Mouse (Mus musculus) heart, embryonic 13.5 days (tissue): ENCODE results near the gene Apol6. TPM values are rescaled to one million over a fixed set of nuclear protein-coding genes. Genes with fewer than 3 reads are reported as not detected.

ENCODE experiments used
- ATAC-seq: fragments of 200-750 bp; cut with Nextera tagmentation; 2 replicates; pipeline ENCODE4 v1.8.0; 2017; ENCODE audit warnings: moderate TSS enrichment; ENCODE audit not compliant: insufficient number of reproducible peaks, low FRiP score, low TSS enrichment; ENCODE audit errors: extremely low read depth
- H3K27ac ChIP-seq: fragments of 300-500 bp; sonication (generic); replicated peaks from 2 replicates; pipeline ENCODE4 v1.5.1; 2015; ENCODE audit warnings: moderate library complexity, mild to moderate bottlenecking, inconsistent platforms
- H3K27me3 ChIP-seq: fragments of 300-500 bp; sonication (generic); replicated peaks from 2 replicates; pipeline ENCODE4 v1.6.1; 2015; ENCODE audit warnings: mild to moderate bottlenecking, inconsistent platforms
- H3K36me3 ChIP-seq: fragments of 300-500 bp; sonication (generic); 2 replicates; pipeline ENCODE4 v1.6.1; 2015; ENCODE audit warnings: mild to moderate bottlenecking, inconsistent platforms
- H3K4me1 ChIP-seq: fragments of 300-500 bp; sonication (generic); 2 replicates; pipeline ENCODE4 v1.6.1; 2015; ENCODE audit warnings: inconsistent platforms
- H3K4me2 ChIP-seq: fragments of 300-500 bp; sonication (generic); 2 replicates; pipeline ENCODE4 v1.6.1; 2015; ENCODE audit warnings: inconsistent platforms, mild to moderate bottlenecking, moderate library complexity
- H3K4me3 ChIP-seq: fragments of 300-500 bp; sonication (generic); 2 replicates; pipeline ENCODE4 v1.5.1; 2015; ENCODE audit warnings: moderate library complexity, mild to moderate bottlenecking, inconsistent platforms
- H3K9ac ChIP-seq: fragments of 300-500 bp; sonication (generic); 2 replicates; pipeline ENCODE4 v1.6.1; 2015; ENCODE audit warnings: inconsistent platforms, mild to moderate bottlenecking, moderate library complexity
- H3K9me3 ChIP-seq: fragments of 300-500 bp; sonication (generic); 2 replicates; pipeline ENCODE4 v1.6.1; 2016; ENCODE audit warnings: inconsistent platforms
- WGBS: fragments of 180-500 bp; shearing (Covaris S2); methylation state at CpG from one replicate; pipeline ENCODE4 v1.1.7; 2015; ENCODE audit warnings: mixed read lengths; 5-methylcytosine and 5-hydroxymethylcytosine counted together
- polyA plus RNA-seq: library from polyadenylated mRNA; unstranded; fragments of >200 nt; fragmentation: Nextera tagmentation; extraction: Ambion mirVana; gene quantifications from 2 replicates; pipeline ENCODE4 v1.2.1, GENCODE M21; 2015

Gene Apol6
- polyA plus RNA-seq, 1 experiment from 2014 or later: 0.15 TPM

DNA sequence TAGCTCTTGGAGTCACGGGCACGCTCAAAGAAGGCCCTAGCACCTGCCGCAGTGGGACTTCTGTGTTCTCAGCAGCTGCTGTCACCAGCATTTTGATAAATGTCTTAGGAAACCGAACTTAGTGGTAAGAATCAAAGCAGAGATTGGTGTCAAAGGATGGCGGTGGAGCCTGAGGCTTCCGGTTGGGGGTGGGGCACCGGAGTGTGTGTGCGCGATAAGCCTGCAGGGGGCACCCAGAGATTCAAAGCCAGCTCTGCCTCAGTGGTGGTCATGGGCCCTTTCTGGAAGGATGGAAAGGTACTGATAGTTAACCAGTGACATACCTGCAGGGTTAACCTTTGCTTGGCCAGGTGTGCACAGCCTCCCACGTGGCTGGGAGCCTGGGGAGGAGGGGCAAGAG lies 27.0 kb downstream of the Apol6 start:
- no peak for ATAC-seq
- Histone ChIP-seq H3K27me3 (no peaks in the 10 kb centered on the region), H3K9ac (peak overlapping the region; percentile 37; the same call in 1 of the 2 replicates), H3K36me3 (peaks cover 25% of the 10 kb centered on the region), H3K4me1 (peaks cover 26% of the 10 kb centered on the region), H3K4me3 (no peak overlapping the region), H3K9me3 (no peaks in the 10 kb centered on the region), H3K4me2 (peak overlapping the region; percentile 42), H3K27ac (no peak overlapping the region)
- WGBS: 16% methylated on average over 10 of the region's 10 CpGs

DNA sequence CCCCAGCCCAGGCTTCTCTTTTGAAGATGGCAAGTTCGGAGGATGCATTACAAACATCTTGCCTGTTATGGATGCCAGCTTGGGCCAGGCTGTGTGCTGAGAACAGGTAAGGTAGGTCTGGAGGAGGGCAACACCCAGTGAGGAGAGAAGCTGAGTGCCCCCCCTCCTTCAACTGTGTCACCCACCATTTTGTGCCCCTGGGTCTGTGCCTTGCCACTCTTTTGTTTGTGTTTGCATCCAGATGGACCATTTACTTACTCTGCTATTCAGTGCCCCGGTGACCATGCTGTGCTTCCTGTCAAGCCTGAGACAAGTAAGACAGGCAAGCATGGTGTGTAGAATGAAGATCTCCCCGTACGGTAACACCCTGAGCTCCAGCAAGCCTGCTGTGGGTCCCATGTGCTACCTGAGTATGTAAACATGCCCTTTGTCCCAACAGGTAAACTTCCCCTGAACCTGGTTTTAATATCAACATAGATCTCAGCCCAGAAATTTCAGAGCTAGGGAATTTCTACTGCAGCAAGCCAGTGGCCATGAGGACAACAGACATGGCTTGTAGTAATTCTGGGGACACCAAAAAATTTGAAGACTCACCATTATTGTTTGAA lies 28.1 kb downstream of the Apol6 start:
- Histone ChIP-seq H3K4me2 (no peak overlapping the region), H3K9me3 (no peaks in the 10 kb centered on the region), H3K27me3 (no peaks in the 10 kb centered on the region), H3K4me1 (peaks cover 26% of the 10 kb centered on the region), H3K4me3 (no peak overlapping the region), H3K9ac (no peak overlapping the region), H3K36me3 (peaks cover 37% of the 10 kb centered on the region), H3K27ac (no peak overlapping the region)
- no peak for ATAC-seq
- WGBS: 75% methylated on average over 4 of the region's 4 CpGs

DNA sequence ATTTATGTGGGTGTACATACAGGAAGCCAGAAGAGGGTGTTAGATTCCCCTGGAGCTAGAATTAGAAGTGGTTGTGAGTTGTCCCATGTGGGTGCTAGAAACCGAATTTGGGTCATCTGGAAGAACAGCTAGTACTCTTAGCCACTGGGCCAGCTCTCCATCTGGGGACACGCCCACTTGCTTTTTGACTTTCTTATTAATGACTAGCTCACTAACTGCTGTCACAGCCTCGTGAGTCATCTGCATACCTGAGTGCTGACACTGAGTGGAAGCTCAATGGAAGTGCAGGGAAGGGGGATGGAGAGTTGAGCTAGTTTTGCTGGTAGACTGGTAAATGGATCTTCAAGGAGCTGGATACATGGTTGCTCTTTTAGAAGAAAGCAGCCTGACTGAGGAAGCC lies 32.0 kb downstream of the Apol6 start:
- Histone ChIP-seq H3K36me3 (peaks cover 74% of the 10 kb centered on the region), H3K27me3 (no peaks in the 10 kb centered on the region), H3K4me3 (no peak overlapping the region), H3K27ac (no peak overlapping the region), H3K9ac (no peak overlapping the region), H3K4me1 (peaks cover 21% of the 10 kb centered on the region), H3K4me2 (no peak overlapping the region), H3K9me3 (no peaks in the 10 kb centered on the region)
- WGBS: 72% methylated on average over 3 of the region's 3 CpGs
- ATAC-seq: no peak

DNA sequence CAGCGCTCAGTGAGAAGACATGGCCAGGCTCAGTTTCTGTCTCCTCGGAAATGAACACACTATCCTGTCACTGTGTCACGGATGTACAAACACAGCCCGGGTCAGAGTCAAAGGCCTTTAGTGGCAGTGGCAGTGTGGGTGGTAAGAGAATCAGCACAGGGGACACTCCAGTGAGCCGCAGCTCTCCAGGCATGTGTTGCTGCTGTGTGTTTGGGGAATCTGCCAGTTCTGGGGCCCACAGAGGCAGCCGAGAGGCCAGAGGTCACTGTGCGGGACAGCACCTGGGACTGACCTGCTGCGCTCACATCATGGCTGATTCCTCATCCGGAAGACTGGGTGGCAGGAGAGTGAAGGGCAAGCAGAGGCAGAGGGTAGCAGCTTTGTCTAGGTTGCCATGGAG lies 33.4 kb downstream of the Apol6 start:
- ATAC-seq: no peak
- Histone ChIP-seq H3K9me3 (no peaks in the 10 kb centered on the region), H3K27ac (no peak overlapping the region), H3K9ac (no peak overlapping the region), H3K4me3 (no peak overlapping the region), H3K4me2 (no peak overlapping the region), H3K36me3 (peaks cover 88% of the 10 kb centered on the region), H3K27me3 (no peaks in the 10 kb centered on the region), H3K4me1 (peaks cover 15% of the 10 kb centered on the region)
- 85% methylated on average over 9 of the region's 9 CpGs for WGBS

DNA sequence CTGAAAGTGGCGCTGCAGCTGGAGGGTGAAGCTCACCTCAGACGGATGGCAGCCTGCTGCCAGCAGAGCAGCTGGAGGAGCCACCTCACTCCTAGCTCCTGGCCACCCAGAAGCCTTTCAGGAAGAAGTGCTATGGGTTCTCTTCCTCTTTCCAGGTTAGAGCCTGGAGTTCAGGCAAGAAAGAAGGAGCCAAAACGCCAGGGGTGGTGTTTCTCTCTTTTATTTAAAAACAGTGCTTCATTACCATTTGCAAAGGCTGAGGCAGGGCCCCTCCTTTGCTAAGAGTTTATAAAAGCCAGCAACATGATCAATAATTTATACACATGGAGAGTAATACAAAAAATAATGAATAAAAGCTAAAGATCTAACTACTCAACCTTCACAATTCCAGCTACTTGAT lies 34.3 kb downstream of the Apol6 start:
- ATAC-seq: no peak
- 67% methylated on average over 3 of the region's 3 CpGs for whole genome bisulfite sequencing
- Histone ChIP-seq H3K27me3 (no peaks in the 10 kb centered on the region), H3K4me3 (no peak overlapping the region), H3K36me3 (peaks cover 92% of the 10 kb centered on the region), H3K4me2 (no peak overlapping the region), H3K27ac (no peak overlapping the region), H3K9me3 (no peaks in the 10 kb centered on the region), H3K9ac (no peak overlapping the region), H3K4me1 (peaks cover 15% of the 10 kb centered on the region)

DNA sequence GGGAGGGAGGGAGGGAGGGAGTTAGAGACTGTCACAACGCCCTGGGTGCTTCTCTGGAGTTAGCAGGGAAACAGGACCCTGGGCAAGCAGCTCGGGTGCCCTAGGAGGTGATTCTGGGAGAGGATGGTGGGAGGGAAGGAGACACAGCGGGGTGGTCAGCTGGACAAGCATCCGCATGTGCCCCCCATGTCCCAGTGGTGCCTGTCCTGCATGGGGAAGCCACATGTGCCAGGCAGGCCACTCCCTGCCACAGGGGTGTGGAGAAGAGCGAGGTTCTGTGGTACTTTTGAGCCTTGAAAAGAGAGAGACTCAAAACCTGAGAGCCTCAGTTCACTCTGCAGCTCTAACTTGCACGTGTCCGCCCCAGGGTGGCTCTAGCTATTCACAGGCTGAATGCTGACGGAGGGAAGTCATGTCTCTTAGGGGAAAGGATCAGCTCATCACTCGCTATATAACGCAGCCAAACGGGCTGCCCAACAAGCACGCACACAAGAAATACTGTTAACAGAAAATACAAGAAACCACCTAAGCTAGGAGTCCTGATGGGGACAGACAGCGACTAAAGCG lies 34.8 kb downstream of the Apol6 start:
- WGBS: 81% methylated on average over 14 of the region's 14 CpGs
- H3K4me3 ChIP-seq: no peak overlapping the region
- H3K4me2 ChIP-seq: no peak overlapping the region
- H3K4me1 ChIP-seq: peaks cover 15% of the 10 kb centered on the region
- H3K9me3 ChIP-seq: no peaks in the 10 kb centered on the region
- H3K36me3 ChIP-seq: peaks cover 96% of the 10 kb centered on the region
- H3K27me3 ChIP-seq: no peaks in the 10 kb centered on the region
- no peak overlapping the region for H3K27ac ChIP-seq
- ATAC-seq: no peak
- H3K9ac ChIP-seq: no peak overlapping the region

DNA sequence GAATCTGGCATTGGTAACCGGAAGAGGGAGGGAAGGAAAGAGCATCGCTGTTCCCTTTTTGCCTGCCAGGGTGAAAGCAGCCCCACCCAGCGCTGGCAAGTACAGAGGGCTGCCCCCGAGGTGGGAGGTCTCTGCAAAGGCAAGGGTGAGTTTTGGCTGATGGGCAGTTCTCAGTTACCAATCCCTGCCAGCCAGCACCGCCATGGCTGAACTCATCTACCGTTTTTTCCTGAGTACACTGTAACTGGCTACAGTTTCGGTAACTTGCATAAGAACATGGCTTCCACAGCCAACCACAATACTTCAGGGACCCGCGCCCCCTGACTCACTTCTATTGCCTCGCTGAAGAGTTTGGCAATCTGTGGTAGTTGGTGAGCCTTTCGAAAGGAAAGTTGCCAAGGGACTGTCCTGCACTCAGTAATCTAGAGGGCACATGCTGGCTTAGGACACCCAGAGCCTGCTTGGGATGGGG lies 35.4 kb downstream of the Apol6 start:
- peaks cover 16% of the 10 kb centered on the region for H3K4me1 ChIP-seq
- H3K9me3 ChIP-seq: no peaks in the 10 kb centered on the region
- H3K36me3 ChIP-seq: peaks cover 96% of the 10 kb centered on the region
- no peak overlapping the region; the same call in 1 of the 2 replicates for H3K27ac ChIP-seq
- no peak overlapping the region for H3K4me2 ChIP-seq
- WGBS: 76% methylated on average over 11 of the region's 11 CpGs
- ATAC-seq: no peak
- no peak overlapping the region for H3K4me3 ChIP-seq
- H3K9ac ChIP-seq: no peak overlapping the region
- H3K27me3 ChIP-seq: no peaks in the 10 kb centered on the region

DNA sequence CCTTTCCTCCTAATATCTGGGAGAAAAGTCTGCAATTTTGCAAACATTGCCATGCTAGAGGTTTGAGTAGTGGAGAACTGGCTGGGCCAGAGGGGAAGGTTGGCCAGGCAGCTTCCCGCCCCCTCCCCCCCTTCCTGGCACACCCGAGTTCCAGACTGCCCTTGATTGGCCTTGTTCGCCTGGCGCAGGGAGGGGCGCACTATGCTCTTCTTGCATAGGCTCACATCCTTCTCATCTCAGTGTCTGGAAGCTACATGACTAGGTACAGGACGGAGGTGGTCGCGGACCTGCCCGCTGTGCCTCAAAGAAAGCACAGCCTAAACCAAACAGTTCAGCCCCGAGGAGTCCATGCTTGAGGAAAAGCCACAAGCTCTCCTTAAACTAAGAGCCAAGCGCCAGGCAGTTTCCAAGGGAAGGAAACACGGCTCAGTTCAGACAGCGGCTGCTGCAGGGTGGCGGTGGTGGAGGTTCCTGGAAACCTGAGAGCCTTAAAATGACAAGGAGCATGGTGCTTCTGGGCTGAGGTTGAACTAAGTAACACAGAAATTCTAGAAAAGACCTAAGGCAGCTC lies 36.2 kb downstream of the Apol6 start:
- Histone ChIP-seq H3K4me1 (peaks cover 24% of the 10 kb centered on the region), H3K9ac (0 out of 2 replicates have a peak overlapping the region, but pooled peaks have one; percentile 14), H3K27me3 (no peaks in the 10 kb centered on the region), H3K36me3 (peaks cover 97% of the 10 kb centered on the region), H3K27ac (no peak overlapping the region; the same call in 1 of the 2 replicates), H3K4me3 (no peak overlapping the region), H3K9me3 (no peaks in the 10 kb centered on the region), H3K4me2 (no peak overlapping the region)
- ATAC-seq: no peak
- 68% methylated on average over 14 of the region's 14 CpGs for WGBS

DNA sequence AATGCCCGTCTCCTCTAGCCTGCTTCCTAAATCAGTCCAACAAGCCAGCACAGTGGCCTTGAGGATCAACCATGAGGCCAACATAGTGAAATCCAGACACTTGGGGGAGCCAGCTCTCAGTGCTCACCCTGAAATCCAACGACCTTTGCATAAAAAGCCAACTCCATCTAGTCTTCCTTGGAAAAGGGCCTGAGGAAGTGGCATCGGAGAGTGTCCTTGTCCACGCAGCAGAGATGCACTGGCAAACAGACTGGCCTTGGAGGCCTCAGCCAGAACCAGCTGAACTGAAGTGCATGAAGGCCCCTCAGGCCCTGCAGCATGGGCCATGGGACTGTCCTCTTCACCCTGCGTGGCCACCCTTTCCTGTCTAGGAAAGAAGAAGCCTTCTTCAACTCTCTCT lies 36.9 kb downstream of the Apol6 start:
- H3K36me3 ChIP-seq: peaks cover 95% of the 10 kb centered on the region
- no peak overlapping the region for H3K4me3 ChIP-seq
- H3K9me3 ChIP-seq: no peaks in the 10 kb centered on the region
- H3K27me3 ChIP-seq: no peaks in the 10 kb centered on the region
- peaks cover 30% of the 10 kb centered on the region for H3K4me1 ChIP-seq
- no peak overlapping the region for H3K9ac ChIP-seq
- WGBS: 79% methylated on average over 5 of the region's 5 CpGs
- no peak overlapping the region for H3K4me2 ChIP-seq
- no peak for ATAC-seq
- 0 out of 2 replicates have a peak overlapping the region, but pooled peaks have one; percentile 12 for H3K27ac ChIP-seq

DNA sequence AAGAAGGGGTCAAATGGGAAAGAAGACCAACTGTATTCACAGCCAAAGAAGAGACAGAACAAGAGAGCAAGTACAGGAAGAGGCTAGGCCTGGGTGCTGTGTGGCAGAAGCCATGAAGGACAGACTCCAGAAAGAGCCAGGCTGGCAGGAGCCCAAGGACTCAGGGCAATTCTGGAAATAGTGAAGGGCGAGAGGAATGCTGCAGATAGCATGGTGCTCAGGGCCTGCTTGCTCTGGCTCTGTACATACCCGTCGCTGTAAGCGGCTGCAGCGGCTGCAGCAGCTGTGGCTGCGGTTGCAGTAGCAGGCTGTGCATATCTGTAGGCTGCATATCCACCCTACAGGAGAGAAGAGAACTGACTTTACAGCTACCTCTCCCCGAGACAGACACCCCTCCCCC lies 41.3 kb downstream of the Apol6 start:
- H3K36me3 ChIP-seq: peaks cover 86% of the 10 kb centered on the region
- no peaks in the 10 kb centered on the region for H3K9me3 ChIP-seq
- H3K27ac ChIP-seq: peak overlapping the region; percentile 91
- ATAC-seq: peak; percentile 35; the same call in 1 of the 2 replicates
- 28% methylated on average over 7 of the region's 7 CpGs for WGBS
- H3K27me3 ChIP-seq: no peaks in the 10 kb centered on the region
- peaks cover 59% of the 10 kb centered on the region for H3K4me1 ChIP-seq
- H3K9ac ChIP-seq: peak overlapping the region; percentile 45
- no peak overlapping the region for H3K4me3 ChIP-seq
- H3K4me2 ChIP-seq: no peak overlapping the region

DNA sequence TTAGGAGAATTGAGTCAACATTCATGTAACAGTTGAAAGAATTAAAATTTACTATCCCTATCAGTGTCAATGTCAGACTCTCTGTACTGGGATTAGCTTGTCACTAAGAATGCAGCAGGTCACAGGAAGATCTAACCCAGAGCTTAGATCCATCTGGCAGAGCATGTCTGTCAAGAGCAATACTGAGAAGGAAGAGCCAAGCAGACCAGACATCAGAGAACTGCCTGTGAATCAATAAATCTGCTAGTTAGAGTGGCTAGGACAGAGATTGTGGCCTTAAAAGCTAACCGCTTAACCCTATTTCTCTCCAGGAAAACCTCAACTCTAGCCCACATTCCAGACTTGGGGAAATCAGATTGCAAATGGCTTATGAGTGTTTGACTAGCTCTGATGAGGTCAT lies 42.0 kb downstream of the Apol6 start:
- peaks cover 86% of the 10 kb centered on the region for H3K36me3 ChIP-seq
- WGBS: 74% methylated on average over 1 of the region's 1 CpGs

More for the DNA sequence above, 42.0 kb downstream of the Apol6 start:
- Histone ChIP-seq H3K27ac (peak overlapping the region; percentile 91), H3K4me2 (no peak overlapping the region), H3K4me3 (no peak overlapping the region), H3K9ac (no peak overlapping the region; the same call in 1 of the 2 replicates), H3K9me3 (no peaks in the 10 kb centered on the region), H3K27me3 (no peaks in the 10 kb centered on the region), H3K4me1 (peaks cover 60% of the 10 kb centered on the region)
- ATAC-seq: no peak
